ENCODE assay signal across 24 mouse cellular contexts in the genomic region with DNA sequence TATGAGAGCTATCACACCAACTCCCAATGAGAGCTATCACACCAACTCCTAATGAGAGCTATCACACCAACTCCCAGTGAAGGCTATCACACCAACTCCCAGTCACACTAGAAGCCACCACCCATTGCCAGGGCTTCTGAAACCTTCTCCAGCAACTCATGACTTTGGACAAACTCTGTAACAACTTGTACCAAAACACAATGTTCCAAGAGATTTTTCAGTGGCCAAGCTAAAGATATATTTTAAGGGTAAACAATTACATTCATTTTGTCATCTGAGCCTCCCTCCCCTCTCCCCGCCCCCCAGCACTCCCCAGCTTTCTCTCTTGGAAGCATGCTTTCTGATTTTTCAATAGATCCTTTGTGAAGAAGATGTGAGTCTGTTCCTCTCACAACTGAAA.
DNase-seq lines count a peak whose midpoint lies in the region; ATAC-seq and TF ChIP-seq lines count a peak whose summit lies in the region.
"Had no signal": no experiment of that assay in that cellular context is flagged by ENCODE, and none has a peak within 500 bp of the region (broad histone marks: within the 10 kb centered on the region; RNA-seq: fewer than 3 reads in every experiment).

No protein-coding gene starts in this region.

- no peak overlapping the region for H3K4me3 ChIP-seq in gastrocnemius, adult 2 months
- H3K4me3 ChIP-seq in heart, postnatal 0 days (ENCODE audit: low read depth, low read length) = no peak overlapping the region
- H3K4me3 ChIP-seq: forebrain, embryonic 12.5 days; heart, embryonic 12.5 days; hindbrain, embryonic 10.5 days had no signal

- peaks cover 21% of the 10 kb centered on the region for H3K36me3 ChIP-seq in heart, postnatal 0 days (replicated peaks; ENCODE audit: control insufficient read depth, insufficient read depth, low read length)
- H3K36me3 ChIP-seq: G1E had no signal

- no peak for TF ChIP-seq CTCF in gastrocnemius, adult 2 months (IDR thresholded peaks at IDR 0.05)
- TF ChIP-seq CTCF in heart, postnatal 0 days (IDR thresholded peaks at IDR 0.05; ENCODE audit: low read depth) = no peak

- TF ChIP-seq EP300 in heart, postnatal 0 days (IDR thresholded peaks at IDR 0.05; ENCODE audit: low read depth) = no peak

- H3K4me2 ChIP-seq in heart, postnatal 0 days (ENCODE audit: low read depth, low read length) = no peak overlapping the region
- H3K4me2 ChIP-seq: forebrain, embryonic 12.5 days; heart, embryonic 12.5 days; hindbrain, embryonic 14.5 days had no signal

- DNase-seq in gastrocnemius, adult 2 months = no peak
- DNase-seq in gastrocnemius, postnatal 25 days = no peak
- no peak for DNase-seq in heart, postnatal 0 days (ENCODE audit: low spot score)
- no peak for DNase-seq in heart, postnatal 36 days
- DNase-seq in testis, postnatal 14 days (ENCODE audit: low spot score) = peak; percentile 43
- no peak for DNase-seq in testis, postnatal 10 days (ENCODE audit: low spot score)
- no peak for DNase-seq in right cerebral cortex, adult 2 months (ENCODE audit: low spot score in 2 of 2)
- DNase-seq in kidney, adult 11 months = no peak
- DNase-seq: adrenal gland, postnatal 10 days; B cell, adult 2 months; cerebellum, adult 11 months; cerebellum, adult 8-10 months; cerebellum, postnatal 14 days; embryo, embryonic 11 days; gastrocnemius, postnatal 14 days had no signal

- no peak overlapping the region for H3K9ac ChIP-seq in heart, postnatal 0 days (replicated peaks; ENCODE audit: low read depth, low read length)
- H3K9ac ChIP-seq: forebrain, embryonic 12.5 days; heart, embryonic 12.5 days; hindbrain, embryonic 14.5 days had no signal

- H3K9me3 ChIP-seq in heart, postnatal 0 days (replicated peaks; ENCODE audit: control insufficient read depth, low read length) = no peaks in the 10 kb centered on the region
- H3K9me3 ChIP-seq: forebrain, embryonic 12.5 days; heart, embryonic 12.5 days; hindbrain, embryonic 10.5 days had no signal

- ATAC-seq in heart, postnatal 0 days (ENCODE audit: insufficient read depth, low read depth) = no peak
- ATAC-seq: CD4-positive, CD25-positive, alpha-beta regulatory T cell, adult 4 months; forebrain, embryonic 16.5 days; inflammation-experienced regulatory T-cells, adult 6 months; intestine, postnatal 0 days had no signal

- intact Hi-C loops in gastrocnemius, adult 2 months (cut with DNase I) = no loop called here
- intact Hi-C loops in heart, postnatal 36 days (cut with DNase I) = no loop called here

- 91% methylated on average over 1 of the region's 1 CpGs for WGBS in heart, postnatal 0 days

- H3K4me1 ChIP-seq in heart, postnatal 0 days (ENCODE audit: control insufficient read depth, insufficient read depth) = peaks cover 21% of the 10 kb centered on the region; the same call in 1 of the 2 replicates

- peak overlapping the region; percentile 85 for H3K27ac ChIP-seq in gastrocnemius, adult 2 months
- H3K27ac ChIP-seq in heart, postnatal 0 days (ENCODE audit: low read depth) = peak overlapping the region; percentile 33; the same call in 1 of the 2 replicates
- H3K27ac ChIP-seq: forebrain, embryonic 12.5 days; hindbrain, embryonic 10.5 days; hindbrain, embryonic 14.5 days had no signal

- no peaks in the 10 kb centered on the region for H3K27me3 ChIP-seq in heart, postnatal 0 days (ENCODE audit: control insufficient read depth, insufficient read depth, low read length)
- H3K27me3 ChIP-seq: forebrain, embryonic 12.5 days; heart, embryonic 12.5 days had no signal
